Mouse (Mus musculus): Measurements from ENCODE around the gene Nectin3.

Nectin3 gene

DNA sequence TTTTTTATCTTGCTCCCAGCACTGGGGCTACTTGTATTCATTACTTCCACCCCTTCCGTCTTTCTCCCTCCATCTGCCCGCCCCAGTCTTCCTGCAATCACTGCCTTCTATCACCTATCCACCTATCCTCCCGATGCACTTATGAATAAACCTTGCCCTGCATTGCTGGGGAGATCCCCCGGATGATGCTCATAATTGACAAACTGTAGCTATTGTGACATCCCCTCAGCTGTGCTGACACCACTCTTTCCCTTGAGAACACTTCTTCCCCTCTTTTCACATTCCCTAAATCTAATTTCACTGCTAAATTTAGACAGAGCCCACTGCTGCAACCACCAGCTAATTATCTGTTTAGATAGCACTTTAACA, at the start of gene Nectin3:
TSS of gene Nectin3 (minus strand) at position 105 of the 369 bp plus-strand sequence.
- DNase-seq = no peak

DNA sequence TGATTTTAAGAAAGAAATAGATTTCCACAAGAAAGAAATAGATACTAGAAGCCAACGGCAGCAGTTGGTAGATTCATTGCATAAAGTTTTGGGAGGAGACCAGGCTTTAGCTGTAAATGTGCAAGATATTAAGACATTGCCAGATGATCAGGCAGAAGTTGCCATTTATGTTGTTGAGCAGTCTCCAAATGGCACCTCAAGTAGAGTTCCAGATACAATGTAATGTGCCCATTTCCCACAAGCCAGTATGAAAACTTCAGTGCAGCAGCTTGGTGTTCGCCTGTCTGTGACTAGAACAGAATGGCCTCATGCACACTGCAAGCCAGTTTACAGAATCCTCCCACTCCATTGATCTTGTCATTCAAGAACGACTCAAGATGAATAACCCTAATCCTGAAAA, 39.8 kb upstream of the Nectin3 start:
- DNase-seq = no peak

DNA sequence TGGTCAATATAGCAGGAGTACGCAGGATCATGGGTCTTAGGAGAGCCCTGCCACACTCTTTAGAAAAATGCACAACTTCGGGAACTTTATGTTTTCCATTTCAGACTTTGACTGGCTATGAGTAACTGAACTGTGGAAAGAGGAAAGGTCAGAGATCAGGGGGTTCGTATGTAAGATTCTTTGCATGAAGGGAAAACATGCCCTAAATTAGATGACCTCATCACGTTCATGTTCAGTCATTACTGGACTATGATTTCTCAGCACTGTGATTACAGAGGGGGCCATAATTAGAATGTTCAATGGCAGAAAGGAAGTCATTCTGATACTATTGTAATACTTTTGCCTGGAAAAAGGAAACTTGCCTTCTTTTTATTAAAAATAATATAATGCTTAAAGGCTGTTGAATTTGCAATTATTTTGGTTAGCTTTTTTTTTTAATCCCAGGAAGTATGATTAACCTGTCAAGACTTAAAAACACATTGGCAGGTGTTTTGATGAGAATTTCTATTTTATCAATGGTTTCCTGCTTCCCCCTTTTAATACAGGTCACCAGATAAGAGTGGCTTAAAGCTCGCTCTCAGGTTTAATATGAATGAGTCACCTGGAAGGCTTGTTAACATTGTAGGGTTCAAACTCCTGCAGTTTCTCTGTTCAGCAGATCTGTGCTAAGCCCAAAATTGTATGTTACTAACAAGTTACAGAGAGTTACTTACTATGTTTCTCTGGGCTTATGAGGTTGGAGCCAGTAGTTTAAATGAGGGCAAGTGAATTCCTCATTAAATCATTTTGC, 34.3 kb upstream of the Nectin3 start:
- DNase-seq = no peak

GRCm38 (mm10) chr16:46531023-46531422, 32.7 kb upstream of the Nectin3 start:
- no peak for DNase-seq

DNA sequence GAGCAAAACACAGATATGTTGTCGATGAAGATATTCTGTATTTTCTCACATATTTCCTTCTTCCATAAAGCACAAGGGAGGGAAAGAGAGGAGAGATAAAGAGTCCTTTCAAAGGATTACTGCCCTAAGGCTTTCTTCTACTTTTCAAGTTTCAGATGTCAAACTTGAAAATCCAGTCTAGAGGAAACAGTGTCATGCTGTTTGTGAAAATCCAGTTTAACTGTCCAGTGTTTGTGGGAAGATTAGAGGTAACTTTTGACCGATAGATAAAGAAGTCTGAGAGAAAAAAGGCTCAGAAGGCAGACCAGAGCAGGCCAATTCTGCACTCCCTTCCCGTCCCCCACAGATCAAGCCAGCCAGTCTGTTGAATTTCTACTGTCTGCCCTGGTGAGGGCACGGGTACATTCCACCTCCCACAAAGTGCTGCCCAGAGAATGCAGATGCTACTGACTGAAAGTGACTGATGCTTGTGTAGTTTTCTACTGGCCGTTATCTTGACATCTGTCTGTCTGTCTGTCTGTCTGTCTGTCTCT, 22.6 kb upstream of the Nectin3 start:
- DNase-seq = no peak

- no peak for DNase-seq
These were observed 21.3 kb upstream of the Nectin3 start for GRCm38 (mm10) chr16:46519606-46520005.

- DNase-seq = no peak
These were observed 9.6 kb upstream of the Nectin3 start for GRCm38 (mm10) chr16:46507944-46508333.

DNA sequence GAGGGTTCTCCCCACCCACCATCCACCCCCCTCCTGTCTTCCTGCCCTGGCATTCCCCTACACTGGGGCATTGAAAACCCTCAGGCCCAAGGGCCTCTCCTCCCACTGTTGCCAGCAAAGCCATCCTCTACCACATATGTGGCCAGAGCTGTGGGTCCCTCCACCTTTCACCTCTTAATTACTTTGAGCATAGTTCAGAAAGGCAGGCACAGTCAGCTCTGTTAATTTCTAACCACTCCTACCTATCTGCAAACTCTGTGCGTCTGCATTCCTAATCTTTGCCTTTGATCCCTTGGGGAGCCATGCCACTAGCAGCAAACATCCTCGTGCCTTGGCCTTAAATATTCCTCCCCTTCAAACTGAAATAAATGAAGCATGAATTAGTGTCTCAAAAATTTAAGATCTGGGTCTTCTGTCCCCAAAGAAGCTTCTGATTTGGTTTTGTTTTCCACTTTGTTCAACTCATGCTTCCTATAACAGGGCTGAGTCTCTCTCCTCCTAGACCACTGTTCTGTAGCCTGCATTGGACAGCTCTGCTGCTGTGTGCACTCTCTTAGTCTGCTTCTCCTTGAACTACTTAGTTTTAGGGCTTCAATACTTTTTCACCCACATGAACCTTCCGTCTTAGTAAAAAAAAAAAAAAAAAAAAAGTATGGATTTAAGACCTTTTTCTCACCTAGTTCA, 9.1 kb upstream of the Nectin3 start:
- no peak for DNase-seq

- no peak for DNase-seq
These were observed 5.7 kb upstream of the Nectin3 start for GRCm38 (mm10) chr16:46504006-46504405.

DNA sequence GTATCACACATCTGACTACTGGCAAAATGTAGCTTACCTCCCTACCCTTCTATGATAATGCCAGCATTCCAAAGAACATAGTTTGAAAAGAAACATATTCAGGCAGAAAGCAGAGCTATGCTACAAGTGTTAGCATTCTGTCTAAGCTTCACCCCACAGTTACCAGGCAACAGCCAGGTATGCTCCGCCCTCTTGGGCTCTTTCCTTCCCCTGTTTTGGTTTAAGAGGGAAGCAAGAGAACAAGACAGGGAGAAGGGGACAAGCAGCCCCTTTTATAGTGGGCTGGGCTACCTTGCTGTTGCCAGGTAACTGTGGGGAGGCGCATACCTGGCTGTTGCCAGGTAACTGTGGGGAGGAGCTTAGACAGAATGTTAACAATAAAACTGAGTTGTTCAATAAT, 4.0 kb upstream of the Nectin3 start:
- no peak for DNase-seq

GRCm38 (mm10) chr16:46500759-46501158, 2.4 kb upstream of the Nectin3 start:
- no peak for DNase-seq

DNA sequence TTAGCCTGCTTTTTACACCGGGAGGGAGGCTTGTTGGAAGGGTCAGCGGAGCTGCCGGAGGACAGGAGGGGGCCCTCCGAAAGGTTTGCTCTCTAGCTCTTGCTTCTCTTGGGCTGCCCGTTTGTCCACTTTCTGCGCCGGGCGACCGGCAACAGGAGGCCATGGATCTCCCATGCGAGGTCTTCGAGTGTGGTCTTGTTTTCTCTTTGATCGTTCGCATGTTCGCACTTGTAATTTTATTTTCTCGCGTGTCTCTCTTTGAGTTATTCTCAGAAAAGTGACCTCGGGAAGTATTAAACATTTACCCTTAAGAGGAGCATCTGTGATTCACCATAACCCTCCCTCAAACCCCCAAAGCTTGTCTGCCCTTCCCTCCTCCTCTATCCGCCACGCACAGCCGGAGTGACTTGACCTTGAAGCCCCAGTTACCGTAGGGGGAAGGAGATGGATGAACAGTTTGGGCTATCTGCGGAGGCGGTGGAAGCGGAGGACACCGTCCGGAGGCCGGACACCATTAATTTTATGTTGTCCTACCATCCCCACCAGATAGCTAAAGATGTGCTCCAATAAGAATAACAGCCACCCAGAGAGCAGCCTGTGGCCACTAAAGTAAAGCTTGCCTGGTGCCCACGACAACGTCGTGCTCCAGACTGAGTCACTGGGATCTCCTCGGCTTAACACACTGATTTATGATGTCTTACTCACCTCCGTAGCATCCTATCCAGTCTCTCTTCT, 472 bp downstream of the Nectin3 start:
- peak; percentile 58 for DNase-seq

GRCm38 (mm10) chr16:46496889-46497685, 1.2 kb downstream of the Nectin3 start:
- DNase-seq = peak; percentile 93

GRCm38 (mm10) chr16:46496031-46496868, 2.1 kb downstream of the Nectin3 start:
- DNase-seq = no peak

DNA sequence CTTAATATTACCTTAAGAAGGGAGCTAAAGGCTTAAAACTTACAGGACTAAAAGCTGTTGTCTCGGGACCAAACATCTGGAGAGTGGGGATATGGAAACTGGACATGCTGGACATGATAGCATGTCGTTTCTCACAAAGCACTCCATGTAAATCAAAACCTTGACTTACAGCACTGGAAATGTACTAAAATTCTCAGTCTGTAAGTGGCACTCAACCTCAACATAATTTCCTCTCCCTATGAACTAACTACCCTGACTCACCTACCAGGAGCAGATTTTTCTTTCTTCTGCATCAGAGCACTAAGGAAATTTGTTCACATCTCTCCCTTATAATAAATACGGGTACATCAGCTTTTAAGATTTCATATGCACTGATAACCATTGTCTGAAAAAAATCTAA, 3.1 kb downstream of the Nectin3 start:
- no peak for DNase-seq

DNA sequence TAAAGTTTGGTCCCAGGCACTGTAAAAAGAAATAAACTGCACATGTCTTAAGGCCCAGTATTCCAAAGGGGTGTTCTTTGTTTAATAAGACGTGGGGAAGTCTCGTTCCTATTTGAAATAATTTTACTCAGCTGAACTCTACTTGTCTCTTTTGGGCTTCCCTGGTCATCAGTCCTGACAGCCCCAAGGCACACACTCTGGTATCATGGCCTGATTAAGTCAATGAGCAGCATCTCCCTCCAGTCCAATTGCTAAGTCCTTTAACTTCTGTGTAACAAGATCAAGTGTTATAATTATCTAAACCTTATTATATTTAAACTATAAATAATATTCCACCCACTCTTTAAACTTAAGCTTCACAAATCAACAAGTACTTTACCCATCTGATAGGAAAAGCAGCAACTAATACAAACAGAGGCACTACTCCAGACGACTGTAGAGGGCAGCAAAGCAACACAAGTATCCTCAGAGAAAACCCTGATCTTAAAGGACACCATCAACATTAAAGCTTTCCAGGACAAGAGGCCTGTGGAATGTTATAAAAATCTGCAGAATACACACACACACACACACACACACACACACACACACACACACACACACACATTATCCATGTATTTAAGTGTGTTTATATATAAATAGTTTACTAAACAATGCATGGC, 10.8 kb downstream of the Nectin3 start:
- DNase-seq = peak; percentile 83

GRCm38 (mm10) chr16:46477336-46477735, 21.0 kb downstream of the Nectin3 start:
- no peak for DNase-seq

DNA sequence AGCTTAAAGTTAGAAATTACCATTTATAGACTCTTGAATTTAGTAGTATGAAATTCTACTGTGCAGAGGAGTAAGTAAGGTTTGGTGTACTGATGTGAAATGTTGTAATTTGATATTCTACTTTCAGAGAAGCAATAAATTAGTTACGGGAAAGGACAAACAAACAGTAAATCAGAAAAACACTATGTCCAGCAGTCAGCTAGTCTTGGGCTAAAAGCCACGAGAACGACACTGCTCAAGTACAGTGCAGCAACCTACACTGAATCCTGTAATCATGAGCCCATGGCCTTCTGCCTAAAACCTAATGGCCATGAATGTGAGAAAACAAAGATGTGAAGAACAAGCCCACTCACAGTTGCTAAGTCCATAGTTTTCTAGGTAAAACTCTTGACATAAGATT, 46.9 kb downstream of the Nectin3 start:
- DNase-seq = no peak

DNA sequence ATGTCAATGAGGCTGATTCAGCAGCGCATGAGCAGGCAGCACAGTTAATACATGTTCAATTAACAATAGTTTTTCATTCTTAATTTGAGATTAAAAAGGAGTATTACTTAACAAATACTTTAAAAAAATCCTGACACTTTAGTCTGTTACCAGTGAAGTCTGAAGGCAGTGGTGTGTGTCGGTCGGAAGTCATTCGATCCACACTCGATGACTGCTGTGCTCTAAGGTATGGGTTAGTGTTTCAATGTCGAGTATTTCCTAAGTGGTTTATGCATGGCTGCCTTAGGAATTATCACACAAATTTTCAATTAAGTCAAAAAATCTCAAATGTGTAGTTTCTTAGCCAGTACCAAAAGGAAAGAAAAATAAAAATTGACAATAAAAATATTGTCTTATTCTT, 49.3 kb downstream of the Nectin3 start:
- no peak for DNase-seq

GRCm38 (mm10) chr16:46431317-46431716, 67.0 kb downstream of the Nectin3 start:
- no peak for DNase-seq

- no peak for DNase-seq
These were observed 82.1 kb downstream of the Nectin3 start for GRCm38 (mm10) chr16:46416177-46416576.
